Comparison of ENCODE assay signal across 28 mouse cellular contexts in genomic region chr11:33701236-33701957, GRCm38 (mm10).
DNase-seq lines count a peak whose midpoint lies in the region; ATAC-seq and TF ChIP-seq lines count a peak whose summit lies in the region.
"Had no signal": no experiment of that assay in that cellular context is flagged by ENCODE, and none has a peak within 500 bp of the region (broad histone marks: within the 10 kb centered on the region; RNA-seq: fewer than 3 reads in every experiment).

No protein-coding gene starts in this region.

- DNase-seq in embryo, embryonic 9.5 days (ENCODE audit: extremely low spot score) = peak; percentile 23
- no peak for DNase-seq in embryo, embryonic 11 days
- no peak for DNase-seq in hindbrain, embryonic 11.5 days (ENCODE audit: low spot score)
- no peak for DNase-seq in hindbrain, embryonic 10.5 days (ENCODE audit: low spot score)
- no peak for DNase-seq in midbrain, embryonic 11.5 days (ENCODE audit: low spot score, missing footprints)
- no peak for DNase-seq in midbrain, postnatal 0 days (ENCODE audit: low spot score)
- DNase-seq in T-cell, adult 2 months (ENCODE audit: low spot score) = no peak
- DNase-seq: adrenal gland, adult 2 months; adrenal gland, postnatal 14 days; cerebellum, adult 11 months; cerebellum, adult 2 months; cerebellum, adult 9-11 months; cerebellum, postnatal 25 days; gastrocnemius, postnatal 10 days; heart, adult 2 months; heart, postnatal 10 days; heart, postnatal 36 days had no signal

- H3K4me2 ChIP-seq in hindbrain, embryonic 11.5 days (replicated peaks; ENCODE audit: low read depth, low read length) = no peak overlapping the region
- H3K4me2 ChIP-seq in midbrain, embryonic 11.5 days = no peak overlapping the region
- H3K4me2 ChIP-seq in midbrain, postnatal 0 days (ENCODE audit: low read depth, low read length, poor library complexity, severe bottlenecking) = no peak overlapping the region
- H3K4me2 ChIP-seq: forebrain, embryonic 13.5 days; heart, embryonic 12.5 days; heart, embryonic 15.5 days; hindbrain, embryonic 12.5 days; hindbrain, embryonic 15.5 days; intestine, embryonic 15.5 days had no signal

- TF ChIP-seq CTCF in midbrain, postnatal 0 days (IDR thresholded peaks at IDR 0.05) = no peak

- no peaks in the 10 kb centered on the region for H3K4me1 ChIP-seq in hindbrain, embryonic 11.5 days (replicated peaks; ENCODE audit: control insufficient read depth, insufficient read depth, low read length)
- peaks cover 14% of the 10 kb centered on the region for H3K4me1 ChIP-seq in hindbrain, embryonic 10.5 days (replicated peaks)
- no peaks in the 10 kb centered on the region for H3K4me1 ChIP-seq in midbrain, embryonic 11.5 days (ENCODE audit: control insufficient read depth, insufficient read depth, low read length)
- H3K4me1 ChIP-seq in midbrain, postnatal 0 days (ENCODE audit: insufficient read depth, low read length) = no peaks in the 10 kb centered on the region
- H3K4me1 ChIP-seq: forebrain, embryonic 13.5 days; heart, embryonic 12.5 days; heart, embryonic 15.5 days; hindbrain, embryonic 15.5 days; intestine, embryonic 15.5 days had no signal

- no peaks in the 10 kb centered on the region for H3K9me3 ChIP-seq in hindbrain, embryonic 11.5 days (ENCODE audit: control insufficient read depth, low read length)
- no peaks in the 10 kb centered on the region for H3K9me3 ChIP-seq in hindbrain, embryonic 10.5 days
- no peaks in the 10 kb centered on the region for H3K9me3 ChIP-seq in midbrain, embryonic 11.5 days (ENCODE audit: control insufficient read depth, low read length)
- H3K9me3 ChIP-seq in midbrain, postnatal 0 days (ENCODE audit: low read length) = no peaks in the 10 kb centered on the region
- H3K9me3 ChIP-seq: forebrain, embryonic 10.5 days; forebrain, embryonic 13.5 days; G1E; heart, embryonic 12.5 days; heart, embryonic 15.5 days; hindbrain, embryonic 12.5 days; hindbrain, embryonic 15.5 days; intestine, embryonic 15.5 days had no signal

- H3K9ac ChIP-seq in hindbrain, embryonic 11.5 days (ENCODE audit: low read depth, low read length) = no peak overlapping the region
- H3K9ac ChIP-seq in midbrain, embryonic 11.5 days (ENCODE audit: low read length) = no peak overlapping the region
- H3K9ac ChIP-seq in midbrain, postnatal 0 days (replicated peaks; ENCODE audit: low read length, poor library complexity, severe bottlenecking) = no peak overlapping the region
- H3K9ac ChIP-seq: forebrain, embryonic 13.5 days; heart, embryonic 12.5 days; heart, embryonic 15.5 days; hindbrain, embryonic 12.5 days; hindbrain, embryonic 15.5 days; intestine, embryonic 15.5 days had no signal

- H3K36me3 ChIP-seq in hindbrain, embryonic 11.5 days (ENCODE audit: control insufficient read depth, insufficient read depth, low read length) = no peaks in the 10 kb centered on the region
- no peaks in the 10 kb centered on the region for H3K36me3 ChIP-seq in hindbrain, embryonic 10.5 days
- no peaks in the 10 kb centered on the region for H3K36me3 ChIP-seq in midbrain, embryonic 11.5 days (ENCODE audit: control insufficient read depth, insufficient read depth, low read length)
- no peaks in the 10 kb centered on the region for H3K36me3 ChIP-seq in midbrain, postnatal 0 days (ENCODE audit: insufficient read depth, low read length)
- H3K36me3 ChIP-seq: forebrain, embryonic 10.5 days; G1E; heart, embryonic 12.5 days; heart, embryonic 15.5 days; hindbrain, embryonic 12.5 days; hindbrain, embryonic 15.5 days; intestine, embryonic 15.5 days had no signal

- no peak overlapping the region for H3K4me3 ChIP-seq in hindbrain, embryonic 11.5 days (ENCODE audit: low read depth, low read length)
- H3K4me3 ChIP-seq in hindbrain, embryonic 10.5 days = no peak overlapping the region
- H3K4me3 ChIP-seq in midbrain, embryonic 11.5 days (ENCODE audit: low read depth, low read length) = no peak overlapping the region
- no peak overlapping the region for H3K4me3 ChIP-seq in midbrain, postnatal 0 days (ENCODE audit: low read depth, low read length)
- H3K4me3 ChIP-seq: forebrain, embryonic 10.5 days; forebrain, embryonic 13.5 days; heart, adult 2 months; heart, embryonic 12.5 days; heart, embryonic 15.5 days; hindbrain, embryonic 12.5 days; hindbrain, embryonic 15.5 days; intestine, embryonic 15.5 days had no signal

- ATAC-seq in hindbrain, embryonic 11.5 days (ENCODE audit: low FRiP score) = peak; percentile 69
- peak; percentile 7; the same call in 1 of the 2 replicates for ATAC-seq in midbrain, embryonic 11.5 days (ENCODE audit: low FRiP score)
- ATAC-seq in midbrain, postnatal 0 days (ENCODE audit: low FRiP score) = no peak
- 0 out of 2 replicates have a peak, but pooled peaks have one; percentile 31 for ATAC-seq in monocyte, adult 5-6 weeks (replicated peaks; ENCODE audit: insufficient number of reproducible peaks, low FRiP score, low TSS enrichment, poor library complexity, severe bottlenecking)
- ATAC-seq: forebrain, embryonic 16.5 days; intestine, embryonic 15.5 days; Patski had no signal

- H3K27me3 ChIP-seq in hindbrain, embryonic 11.5 days (ENCODE audit: control insufficient read depth, insufficient read depth, low read length) = no peaks in the 10 kb centered on the region
- H3K27me3 ChIP-seq in hindbrain, embryonic 10.5 days (ENCODE audit: insufficient read depth, poor library complexity, severe bottlenecking) = no peaks in the 10 kb centered on the region
- H3K27me3 ChIP-seq in midbrain, embryonic 11.5 days (ENCODE audit: control insufficient read depth, insufficient read depth, low read length) = no peaks in the 10 kb centered on the region
- no peaks in the 10 kb centered on the region for H3K27me3 ChIP-seq in midbrain, postnatal 0 days (ENCODE audit: insufficient read depth, low read length)
- H3K27me3 ChIP-seq: forebrain, embryonic 13.5 days; heart, embryonic 15.5 days; hindbrain, embryonic 12.5 days; hindbrain, embryonic 15.5 days; intestine, embryonic 15.5 days had no signal

- no peak overlapping the region for H3K27ac ChIP-seq in hindbrain, embryonic 11.5 days (ENCODE audit: low read depth, low read length)
- H3K27ac ChIP-seq in hindbrain, embryonic 10.5 days = no peak overlapping the region
- H3K27ac ChIP-seq in midbrain, embryonic 11.5 days (ENCODE audit: low read depth, low read length) = no peak overlapping the region
- H3K27ac ChIP-seq in midbrain, postnatal 0 days (ENCODE audit: low read depth, low read length) = no peak overlapping the region
- H3K27ac ChIP-seq: forebrain, embryonic 10.5 days; forebrain, embryonic 13.5 days; heart, adult 2 months; heart, embryonic 15.5 days; hindbrain, embryonic 12.5 days; hindbrain, embryonic 15.5 days; intestine, embryonic 15.5 days had no signal

- 50% methylated on average over 1 of the region's 1 CpGs for WGBS in hindbrain, embryonic 11.5 days
- WGBS in hindbrain, embryonic 10.5 days = 57% methylated on average over 1 of the region's 1 CpGs
- 63% methylated on average over 1 of the region's 1 CpGs for WGBS in midbrain, embryonic 11.5 days
- WGBS in midbrain, postnatal 0 days = 72% methylated on average over 1 of the region's 1 CpGs
